Mouse (Mus musculus) stomach, embryonic 15.5 days (tissue): Measurements from ENCODE around the gene Gm10643. TPM values are rescaled to one million over a fixed set of nuclear protein-coding genes. Genes with fewer than 3 reads are reported as not detected.

Source experiments
- ATAC-seq: fragments of 200-750 bp; cut with Nextera tagmentation; 2 replicates; pipeline ENCODE4 v1.8.0; 2017; ENCODE audit warnings: low read depth, moderate number of reproducible peaks, moderate TSS enrichment; ENCODE audit not compliant: insufficient read depth, low FRiP score
- H3K27ac ChIP-seq: fragments of 300-500 bp; sonication (generic); 2 replicates; pipeline ENCODE4 v1.5.1; 2015; ENCODE audit warnings: mild to moderate bottlenecking, inconsistent platforms
- H3K27me3 ChIP-seq: fragments of 300-500 bp; sonication (generic); replicated peaks from 2 replicates; pipeline ENCODE4 v1.6.1; 2015; ENCODE audit warnings: inconsistent platforms
- H3K36me3 ChIP-seq: fragments of 300-500 bp; sonication (generic); 2 replicates; pipeline ENCODE4 v1.6.1; 2015; ENCODE audit warnings: inconsistent platforms
- H3K4me1 ChIP-seq: fragments of 300-500 bp; sonication (generic); 2 replicates; pipeline ENCODE4 v1.6.1; 2015; ENCODE audit warnings: inconsistent platforms
- H3K4me2 ChIP-seq: fragments of 300-500 bp; sonication (generic); 2 replicates; pipeline ENCODE4 v1.6.1; 2015; ENCODE audit warnings: mild to moderate bottlenecking, inconsistent platforms
- H3K4me3 ChIP-seq: fragments of 300-500 bp; sonication (generic); replicated peaks from 2 replicates; pipeline ENCODE4 v1.5.1; 2015; ENCODE audit warnings: inconsistent platforms
- H3K9ac ChIP-seq: fragments of 300-500 bp; sonication (generic); 2 replicates; pipeline ENCODE4 v1.6.1; 2015; ENCODE audit warnings: inconsistent platforms
- H3K9me3 ChIP-seq: fragments of 300-500 bp; sonication (generic); 2 replicates; pipeline ENCODE4 v1.6.1; 2016; ENCODE audit warnings: inconsistent platforms
- WGBS: fragments of 180-500 bp; shearing (Covaris S2); methylation state at CpG from one replicate; pipeline ENCODE4 v1.1.7; 2015; 5-methylcytosine and 5-hydroxymethylcytosine counted together
- polyA plus RNA-seq: library from polyadenylated mRNA; unstranded; fragments of >200 nt; fragmentation: Nextera tagmentation; extraction: Ambion mirVana; gene quantifications from 2 replicates; pipeline ENCODE4 v1.2.1, GENCODE M21; 2015

Gm10643 gene
- polyA plus RNA-seq, 1 experiment from 2014 or later: 1.1 TPM

- no peaks in the 10 kb centered on the region; the same call in 1 of the 2 replicates for H3K27me3 ChIP-seq
- no peak overlapping the region for H3K9ac ChIP-seq
- H3K4me3 ChIP-seq: no peak overlapping the region
- H3K4me2 ChIP-seq: no peak overlapping the region
- ATAC-seq: no peak
- H3K27ac ChIP-seq: no peak overlapping the region
- H3K9me3 ChIP-seq: no peaks in the 10 kb centered on the region
- WGBS: 83% methylated on average over 5 of the region's 5 CpGs
- H3K4me1 ChIP-seq: no peaks in the 10 kb centered on the region
- H3K36me3 ChIP-seq: no peaks in the 10 kb centered on the region
These were observed 11.7 kb downstream of the Gm10643 start for GRCm38 (mm10) chr8:84053229-84053628.

GRCm38 (mm10) chr8:84052746-84053145, 12.2 kb downstream of the Gm10643 start:
- Histone ChIP-seq H3K4me2 (no peak overlapping the region), H3K36me3 (no peaks in the 10 kb centered on the region), H3K4me1 (no peaks in the 10 kb centered on the region), H3K27me3 (no peaks in the 10 kb centered on the region; the same call in 1 of the 2 replicates), H3K27ac (no peak overlapping the region), H3K9ac (no peak overlapping the region), H3K9me3 (no peaks in the 10 kb centered on the region), H3K4me3 (no peak overlapping the region)
- WGBS: 45% methylated on average over 3 of the region's 3 CpGs
- peak; percentile 89 for ATAC-seq

- Histone ChIP-seq H3K27ac (no peak overlapping the region), H3K36me3 (no peaks in the 10 kb centered on the region), H3K27me3 (peaks cover 23% of the 10 kb centered on the region), H3K9ac (no peak overlapping the region), H3K9me3 (no peaks in the 10 kb centered on the region), H3K4me1 (peaks cover 6% of the 10 kb centered on the region; the same call in 1 of the 2 replicates), H3K4me3 (no peak overlapping the region), H3K4me2 (no peak overlapping the region)
- ATAC-seq: no peak
- WGBS: 62% methylated on average over 5 of the region's 5 CpGs
These were observed 16.8 kb downstream of the Gm10643 start for GRCm38 (mm10) chr8:84048171-84048570.

- Histone ChIP-seq H3K27me3 (peaks cover 39% of the 10 kb centered on the region), H3K4me1 (peaks cover 14% of the 10 kb centered on the region), H3K9me3 (no peaks in the 10 kb centered on the region), H3K4me3 (no peak overlapping the region), H3K9ac (no peak overlapping the region), H3K27ac (no peak overlapping the region), H3K36me3 (no peaks in the 10 kb centered on the region), H3K4me2 (no peak overlapping the region)
- WGBS: 77% methylated on average over 3 of the region's 3 CpGs
- no peak for ATAC-seq
These were observed 18.4 kb downstream of the Gm10643 start for GRCm38 (mm10) chr8:84046505-84046904.

- Histone ChIP-seq H3K4me3 (no peak within 1 kb of the TSS), H3K9me3 (no peaks in the 10 kb centered on the region), H3K4me2 (peak within 1 kb of the TSS; percentile 23; the same call in 1 of the 2 replicates), H3K36me3 (no peaks in the 10 kb centered on the region), H3K4me1 (peaks cover 14% of the 10 kb centered on the region), H3K27me3 (peaks cover 42% of the 10 kb centered on the region), H3K27ac (no peak within 1 kb of the TSS), H3K9ac (no peak within 1 kb of the TSS)
- WGBS: 7% methylated on average over 9 of the region's 9 CpGs
- no peak for ATAC-seq
These were observed 20.0 kb downstream of the Gm10643 start, which contains the start of gene Rln3 for GRCm38 (mm10) chr8:84044900-84045299. Gene Rln3, minus strand, starts transcription at chr8:84045000.

GRCm38 (mm10) chr8:84044103-84044502, 20.8 kb downstream of the Gm10643 start:
- Histone ChIP-seq H3K27ac (no peak overlapping the region), H3K4me2 (no peak overlapping the region)
- no peak for ATAC-seq

GRCm38 (mm10) chr8:84042948-84043342, 22.0 kb downstream of the Gm10643 start:
- peak overlapping the region; percentile 65 for H3K4me2 ChIP-seq
- H3K9me3 ChIP-seq: no peaks in the 10 kb centered on the region
- no peaks in the 10 kb centered on the region for H3K36me3 ChIP-seq
- H3K27ac ChIP-seq: no peak overlapping the region
- no peak for ATAC-seq
- H3K9ac ChIP-seq: no peak overlapping the region
- 26% methylated on average over 12 of the region's 12 CpGs for WGBS
- H3K27me3 ChIP-seq: peaks cover 46% of the 10 kb centered on the region
- peak overlapping the region; percentile 35 for H3K4me3 ChIP-seq
- H3K4me1 ChIP-seq: peaks cover 14% of the 10 kb centered on the region

More at GRCm38 (mm10) chr8:84044103-84044502, 20.8 kb downstream of the Gm10643 start:
- Histone ChIP-seq H3K27me3 (peaks cover 46% of the 10 kb centered on the region), H3K4me3 (no peak overlapping the region), H3K9ac (no peak overlapping the region), H3K9me3 (no peaks in the 10 kb centered on the region), H3K36me3 (no peaks in the 10 kb centered on the region), H3K4me1 (peaks cover 14% of the 10 kb centered on the region)
- 12% methylated on average over 7 of the region's 7 CpGs for WGBS

- no peak within 1 kb of the TSS for H3K27ac ChIP-seq
- no peaks in the 10 kb centered on the region for H3K9me3 ChIP-seq
- 4% methylated on average over 40 of the region's 40 CpGs for WGBS
- peaks cover 14% of the 10 kb centered on the region for H3K4me1 ChIP-seq
- ATAC-seq: peak; percentile 54; the same call in 1 of the 2 replicates
- peak within 1 kb of the TSS; percentile 35 for H3K4me3 ChIP-seq
- no peaks in the 10 kb centered on the region for H3K36me3 ChIP-seq
- peak within 1 kb of the TSS; percentile 44; the same call in 1 of the 2 replicates for H3K9ac ChIP-seq
- peaks cover 46% of the 10 kb centered on the region for H3K27me3 ChIP-seq
- peak within 1 kb of the TSS; percentile 65 for H3K4me2 ChIP-seq
These were observed 22.6 kb downstream of the Gm10643 start, which contains the start of gene Il27ra for GRCm38 (mm10) chr8:84042066-84042947. Gene Il27ra, minus strand, starts transcription at chr8:84042589.

- H3K4me2 ChIP-seq: no peak overlapping the region
- WGBS: 4% methylated on average over 5 of the region's 5 CpGs
- no peak overlapping the region for H3K9ac ChIP-seq
- H3K27me3 ChIP-seq: peaks cover 31% of the 10 kb centered on the region
- no peaks in the 10 kb centered on the region for H3K9me3 ChIP-seq
- no peak overlapping the region for H3K27ac ChIP-seq
- H3K36me3 ChIP-seq: no peaks in the 10 kb centered on the region
- no peak overlapping the region for H3K4me3 ChIP-seq
- H3K4me1 ChIP-seq: peaks cover 8% of the 10 kb centered on the region; the same call in 1 of the 2 replicates
- ATAC-seq: no peak
These were observed 25.9 kb downstream of the Gm10643 start for GRCm38 (mm10) chr8:84039050-84039449.

- H3K27me3 ChIP-seq: peaks cover 21% of the 10 kb centered on the region
- H3K9me3 ChIP-seq: no peaks in the 10 kb centered on the region
- no peak overlapping the region for H3K4me3 ChIP-seq
- no peaks in the 10 kb centered on the region for H3K36me3 ChIP-seq
- no peak overlapping the region for H3K4me2 ChIP-seq
- no peak overlapping the region for H3K27ac ChIP-seq
- peaks cover 8% of the 10 kb centered on the region; the same call in 1 of the 2 replicates for H3K4me1 ChIP-seq
- no peak for ATAC-seq
- 49% methylated on average over 5 of the region's 5 CpGs for WGBS
- no peak overlapping the region for H3K9ac ChIP-seq
These were observed 26.9 kb downstream of the Gm10643 start for GRCm38 (mm10) chr8:84038015-84038414.

- no peak for ATAC-seq
- Histone ChIP-seq H3K4me3 (no peak overlapping the region), H3K9ac (no peak overlapping the region), H3K4me2 (no peak overlapping the region), H3K27ac (no peak overlapping the region), H3K9me3 (no peaks in the 10 kb centered on the region), H3K27me3 (no peaks in the 10 kb centered on the region; the same call in 1 of the 2 replicates), H3K36me3 (no peaks in the 10 kb centered on the region), H3K4me1 (no peaks in the 10 kb centered on the region)
- WGBS: 67% methylated on average over 4 of the region's 4 CpGs
These were observed 32.2 kb downstream of the Gm10643 start for GRCm38 (mm10) chr8:84032777-84033176.

GRCm38 (mm10) chr8:84029272-84029671, 35.7 kb downstream of the Gm10643 start:
- 81% methylated on average over 5 of the region's 5 CpGs for WGBS
- Histone ChIP-seq H3K4me2 (no peak overlapping the region), H3K4me1 (peaks cover 10% of the 10 kb centered on the region; the same call in 1 of the 2 replicates)

More at GRCm38 (mm10) chr8:84029272-84029671, 35.7 kb downstream of the Gm10643 start:
- Histone ChIP-seq H3K9ac (no peak overlapping the region), H3K9me3 (no peaks in the 10 kb centered on the region), H3K36me3 (no peaks in the 10 kb centered on the region), H3K4me3 (no peak overlapping the region), H3K27ac (no peak overlapping the region), H3K27me3 (peaks cover 11% of the 10 kb centered on the region)
- no peak for ATAC-seq
